Mouse (Mus musculus) forebrain, embryonic 16.5 days (tissue): ENCODE results near the gene Rasa2. TPM values are rescaled to one million over a fixed set of nuclear protein-coding genes. Genes with fewer than 3 reads are reported as not detected.

Experiments
- ATAC-seq: fragments of 200-750 bp; cut with Nextera tagmentation; 2 replicates; pipeline ENCODE4 v1.8.0; 2017; ENCODE audit warnings: mild to moderate bottlenecking, moderate library complexity
- H3K27ac ChIP-seq: fragments of 300-500 bp; sonication (generic); 2 replicates; pipeline ENCODE4 v1.5.1; 2014; ENCODE audit warnings: low read length, control low read depth
- H3K27me3 ChIP-seq: fragments of 300-500 bp; sonication (generic); replicated peaks from 2 replicates; pipeline ENCODE4 v1.6.1; 2014; ENCODE audit warnings: low read length; ENCODE audit not compliant: control insufficient read depth, insufficient read depth
- H3K36me3 ChIP-seq: fragments of 300-500 bp; sonication (generic); 2 replicates; pipeline ENCODE4 v1.6.1; 2014; ENCODE audit not compliant: control insufficient read depth, insufficient read depth
- H3K4me1 ChIP-seq: fragments of 300-500 bp; sonication (generic); replicated peaks from 2 replicates; pipeline ENCODE4 v1.6.1; 2014; ENCODE audit warnings: low read length; ENCODE audit not compliant: control insufficient read depth, insufficient read depth
- H3K4me2 ChIP-seq: fragments of 300-500 bp; sonication (generic); 2 replicates; pipeline ENCODE4 v1.6.1; 2014; ENCODE audit warnings: mild to moderate bottlenecking, low read length, control low read depth
- H3K4me3 ChIP-seq: fragments of 300-500 bp; sonication (generic); replicated peaks from 2 replicates; pipeline ENCODE4 v1.5.1; 2014; ENCODE audit warnings: mild to moderate bottlenecking, low read length, control low read depth
- H3K9ac ChIP-seq: fragments of 300-500 bp; sonication (generic); replicated peaks from 2 replicates; pipeline ENCODE4 v1.6.1; 2014; ENCODE audit warnings: low read depth, low read length, control low read depth
- H3K9me3 ChIP-seq: fragments of 300-500 bp; sonication (generic); 2 replicates; pipeline ENCODE4 v1.6.1; 2016; ENCODE audit warnings: low read length; ENCODE audit not compliant: control insufficient read depth
- WGBS: fragments of 180-500 bp; shearing (Covaris S2); extraction: QIAGEN DNeasy Blood & Tissue Kit; methylation state at CpG from one replicate; pipeline ENCODE4 v1.1.7; 2014; 5-methylcytosine and 5-hydroxymethylcytosine counted together
- polyA plus RNA-seq: library from polyadenylated mRNA; unstranded; fragments of >200 nt; fragmentation: Nextera tagmentation; extraction: Ambion mirVana; gene quantifications from 2 replicates; pipeline ENCODE4 v1.2.1, GENCODE M21; 2015

Gene Rasa2
- polyA plus RNA-seq, 1 experiment from 2014 or later, result 22.8 TPM

GRCm38 (mm10) chr9:96514278-96514677, 117.1 kb downstream of the Rasa2 start:
- Histone ChIP-seq H3K4me1 (no peaks in the 10 kb centered on the region), H3K4me3 (no peak overlapping the region), H3K27me3 (no peaks in the 10 kb centered on the region), H3K36me3 (no peaks in the 10 kb centered on the region), H3K27ac (no peak overlapping the region), H3K9me3 (no peaks in the 10 kb centered on the region), H3K4me2 (no peak overlapping the region), H3K9ac (no peak overlapping the region)
- WGBS, result 87% methylated on average over 5 of the region's 5 CpGs
- no peak for ATAC-seq

GRCm38 (mm10) chr9:96506011-96506498, 125.4 kb downstream of the Rasa2 start:
- Histone ChIP-seq H3K4me2 (no peak overlapping the region), H3K4me1 (peaks cover 5% of the 10 kb centered on the region; the same call in 1 of the 2 replicates), H3K36me3 (no peaks in the 10 kb centered on the region), H3K9ac (no peak overlapping the region), H3K4me3 (no peak overlapping the region), H3K27me3 (no peaks in the 10 kb centered on the region), H3K9me3 (no peaks in the 10 kb centered on the region), H3K27ac (no peak overlapping the region)
- peak; percentile 84 for ATAC-seq
- 32% methylated on average over 10 of the region's 10 CpGs for WGBS

- H3K27ac ChIP-seq, result no peak overlapping the region
- ATAC-seq, result no peak
- 86% methylated on average over 4 of the region's 4 CpGs for WGBS
- H3K4me2 ChIP-seq, result no peak overlapping the region
- H3K27me3 ChIP-seq, result no peaks in the 10 kb centered on the region
- H3K4me1 ChIP-seq, result peaks cover 5% of the 10 kb centered on the region; the same call in 1 of the 2 replicates
- no peak overlapping the region for H3K4me3 ChIP-seq
- no peaks in the 10 kb centered on the region for H3K9me3 ChIP-seq
- no peaks in the 10 kb centered on the region for H3K36me3 ChIP-seq
- no peak overlapping the region for H3K9ac ChIP-seq
Measured at GRCm38 (mm10) chr9:96505156-96505555, 126.3 kb downstream of the Rasa2 start.

- Histone ChIP-seq H3K9ac (no peak overlapping the region), H3K36me3 (no peaks in the 10 kb centered on the region), H3K4me1 (peaks cover 5% of the 10 kb centered on the region; the same call in 1 of the 2 replicates), H3K27ac (no peak overlapping the region), H3K4me2 (no peak overlapping the region), H3K9me3 (no peaks in the 10 kb centered on the region), H3K27me3 (no peaks in the 10 kb centered on the region), H3K4me3 (no peak overlapping the region)
- no peak for ATAC-seq
- WGBS, result 87% methylated on average over 17 of the region's 17 CpGs
Measured at GRCm38 (mm10) chr9:96504116-96504895, 127.1 kb downstream of the Rasa2 start.

GRCm38 (mm10) chr9:96502856-96503610, 128.4 kb downstream of the Rasa2 start:
- H3K27ac ChIP-seq, result no peak overlapping the region
- no peak for ATAC-seq
- 86% methylated on average over 6 of the region's 6 CpGs for WGBS
- no peaks in the 10 kb centered on the region for H3K36me3 ChIP-seq
- H3K27me3 ChIP-seq, result no peaks in the 10 kb centered on the region
- no peak overlapping the region for H3K4me2 ChIP-seq
- H3K4me1 ChIP-seq, result peaks cover 5% of the 10 kb centered on the region; the same call in 1 of the 2 replicates
- H3K4me3 ChIP-seq, result no peak overlapping the region
- H3K9me3 ChIP-seq, result no peaks in the 10 kb centered on the region
- no peak overlapping the region for H3K9ac ChIP-seq

GRCm38 (mm10) chr9:96501217-96501616, 130.2 kb downstream of the Rasa2 start:
- WGBS, result 84% methylated on average over 7 of the region's 7 CpGs
- no peak overlapping the region for H3K9ac ChIP-seq
- H3K36me3 ChIP-seq, result no peaks in the 10 kb centered on the region
- ATAC-seq, result no peak
- H3K27me3 ChIP-seq, result no peaks in the 10 kb centered on the region
- H3K4me2 ChIP-seq, result no peak overlapping the region
- no peak overlapping the region for H3K4me3 ChIP-seq
- H3K9me3 ChIP-seq, result no peaks in the 10 kb centered on the region
- H3K27ac ChIP-seq, result no peak overlapping the region
- H3K4me1 ChIP-seq, result peaks cover 4% of the 10 kb centered on the region; the same call in 1 of the 2 replicates

GRCm38 (mm10) chr9:96493212-96493611, 138.2 kb downstream of the Rasa2 start:
- Histone ChIP-seq H3K27me3 (no peaks in the 10 kb centered on the region), H3K9ac (no peak overlapping the region), H3K4me2 (no peak overlapping the region), H3K4me1 (0 out of 2 replicates have a peak, but pooled peaks cover 3% of the 10 kb centered on the region), H3K4me3 (no peak overlapping the region), H3K36me3 (no peaks in the 10 kb centered on the region), H3K9me3 (no peaks in the 10 kb centered on the region), H3K27ac (no peak overlapping the region)
- no peak for ATAC-seq
- WGBS, result 29% methylated on average over 3 of the region's 3 CpGs

GRCm38 (mm10) chr9:96491810-96492209, 139.6 kb downstream of the Rasa2 start:
- no peak for ATAC-seq
- Histone ChIP-seq H3K4me1 (0 out of 2 replicates have a peak, but pooled peaks cover 3% of the 10 kb centered on the region), H3K4me2 (no peak overlapping the region), H3K9ac (no peak overlapping the region), H3K9me3 (no peaks in the 10 kb centered on the region), H3K27me3 (no peaks in the 10 kb centered on the region), H3K27ac (no peak overlapping the region), H3K36me3 (no peaks in the 10 kb centered on the region), H3K4me3 (no peak overlapping the region)
- WGBS, result 32% methylated on average over 12 of the region's 12 CpGs
